Mouse (Mus musculus): ENCODE measurements around the gene Dera.
A peak's percentile ranks its signal among the peaks of the same experiment; 100 is the strongest.

Gene Dera

DNA sequence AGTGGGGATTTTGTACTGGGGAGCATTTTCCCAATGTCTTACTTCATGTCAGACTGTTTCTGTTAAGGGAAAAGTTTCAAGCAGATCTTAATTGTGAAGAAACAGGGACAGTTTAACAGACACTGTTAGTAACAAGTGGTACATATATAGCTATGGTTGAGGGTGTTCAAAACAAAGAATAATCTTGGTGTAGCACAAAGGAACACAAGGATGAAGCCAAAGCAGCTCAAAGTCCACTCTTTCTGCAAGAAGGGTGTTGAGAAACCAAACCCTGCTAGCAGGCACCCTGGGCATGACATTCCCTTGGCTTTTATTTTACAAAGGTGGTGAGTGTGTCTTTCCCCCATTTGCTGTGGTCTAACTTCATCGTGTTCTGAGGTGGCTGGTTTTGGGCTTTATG, 3.5 kb downstream of the Dera start:
- no peak for DNase-seq (ENCODE audit: low spot score)

DNA sequence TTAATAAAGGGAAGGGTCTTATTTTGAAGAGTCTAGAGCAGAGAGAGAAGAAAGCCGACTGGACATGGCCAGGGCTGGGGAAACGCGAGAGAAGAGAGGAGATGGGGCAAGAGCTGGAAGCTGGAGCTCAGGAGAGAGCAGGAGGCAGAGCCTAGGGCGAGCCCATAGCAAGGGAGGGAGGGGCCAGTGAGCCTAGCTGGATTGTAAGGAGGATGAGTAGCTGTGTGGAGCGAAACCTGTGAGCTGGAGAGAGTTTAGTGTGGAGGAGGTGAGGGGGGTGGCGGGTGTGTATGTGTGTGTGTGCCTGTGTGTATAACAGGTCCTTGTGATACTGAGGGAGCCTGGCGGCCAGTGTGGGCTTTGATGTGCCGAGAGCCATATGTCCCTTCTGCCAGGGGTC, 5.3 kb downstream of the Dera start:
- DNase-seq (ENCODE audit: low spot score) = peak; percentile 24

DNA sequence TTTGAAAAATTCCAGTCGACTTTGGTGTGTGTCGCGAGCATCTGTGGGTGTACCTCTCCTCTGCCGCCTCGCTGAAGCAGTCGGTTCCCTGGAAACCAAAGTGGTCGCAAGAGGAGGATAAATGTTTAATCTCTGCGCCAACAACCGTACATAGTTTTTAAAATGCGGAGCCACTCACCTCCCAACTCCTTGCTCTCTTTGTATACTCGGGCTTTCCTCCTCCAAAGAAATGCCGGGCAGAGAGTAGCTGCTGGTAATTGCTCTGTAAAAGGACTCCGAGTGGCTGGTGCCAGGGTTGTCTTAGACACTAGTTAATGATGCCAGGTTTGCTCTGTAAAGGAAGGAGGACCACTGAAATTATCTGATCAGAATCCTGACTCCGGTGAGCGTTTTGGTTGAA, 6.6 kb downstream of the Dera start:
- no peak for DNase-seq (ENCODE audit: low spot score)

DNA sequence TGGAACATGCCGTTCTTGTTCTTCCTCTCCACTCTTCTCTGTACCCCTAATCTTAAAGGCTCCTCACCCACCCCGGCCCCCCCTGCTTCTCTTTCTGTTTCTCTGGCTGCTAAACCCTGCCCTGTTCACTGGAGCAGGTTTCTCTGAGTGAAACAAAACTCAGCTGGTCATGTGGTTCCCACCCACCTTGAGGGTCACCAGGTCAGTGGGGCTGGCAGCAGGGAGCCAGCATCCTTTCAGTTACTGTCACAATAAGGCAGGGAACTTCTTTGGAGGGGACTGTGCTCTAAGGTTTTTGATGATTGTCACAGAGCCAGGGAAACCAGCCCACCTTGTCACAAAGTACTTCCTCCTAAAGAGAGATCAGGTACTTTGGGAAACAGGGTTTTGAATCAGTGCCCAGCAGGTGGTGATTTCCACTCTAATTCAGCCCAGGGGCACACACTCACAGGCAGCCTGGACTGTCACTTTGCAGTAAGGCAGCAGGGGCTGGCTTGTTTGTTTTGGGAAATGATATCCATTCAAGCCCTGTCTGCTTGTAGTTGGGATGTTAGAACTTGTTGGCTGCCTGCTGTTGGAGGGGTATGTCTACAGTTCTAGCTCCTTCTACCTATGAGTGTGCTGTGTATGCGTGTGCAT, 10.3 kb downstream of the Dera start:
- peak; percentile 62 for DNase-seq (ENCODE audit: low spot score)

DNA sequence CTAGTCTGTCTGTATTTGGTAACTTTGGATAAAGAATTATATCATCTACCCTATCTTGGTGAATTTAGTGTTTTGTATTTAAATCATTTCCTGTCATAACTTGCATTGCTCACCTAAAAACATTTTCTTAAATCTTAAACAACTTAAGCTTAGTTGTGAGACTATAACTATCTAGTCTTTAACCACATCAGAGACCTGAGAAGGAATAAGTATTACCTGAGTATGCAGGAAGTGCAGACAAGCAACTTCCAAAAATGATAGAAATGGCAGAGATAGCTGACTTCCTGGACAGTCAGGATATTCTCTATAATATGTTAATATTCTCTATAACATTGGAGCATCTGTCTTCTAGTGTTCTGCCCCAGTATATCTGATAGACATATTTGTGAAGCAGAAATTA, 11.8 kb downstream of the Dera start:
- no peak for DNase-seq (ENCODE audit: low spot score)

DNA sequence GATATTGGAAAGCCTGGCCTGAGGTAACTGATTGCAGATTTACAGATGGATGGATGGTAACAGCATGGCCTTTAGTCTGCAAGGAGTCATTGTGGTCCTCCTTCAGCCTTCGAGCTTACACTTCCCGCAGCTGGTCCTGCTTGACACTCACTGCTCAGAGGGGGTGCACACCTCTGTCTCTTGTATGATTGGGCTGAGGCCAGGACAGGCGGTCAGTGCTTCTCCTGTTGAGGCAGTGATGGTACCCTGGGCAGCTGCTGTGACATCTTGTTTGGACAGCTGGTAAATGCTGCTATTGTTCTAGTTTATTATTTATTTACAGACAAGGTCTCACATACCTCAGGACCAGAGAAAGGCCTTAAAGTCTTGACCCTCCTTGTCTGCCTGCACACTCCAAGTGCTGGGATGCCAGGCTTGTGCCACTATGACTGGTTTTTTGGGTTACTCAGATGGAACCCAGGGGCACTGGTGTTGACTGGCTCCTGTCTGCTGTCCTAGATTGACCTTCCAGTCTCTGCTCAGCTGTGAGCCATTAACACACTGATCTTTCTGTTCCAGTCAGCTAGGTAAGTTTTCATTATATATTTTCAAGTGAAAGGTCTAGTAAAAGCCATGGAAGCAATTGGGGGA, 17.4 kb downstream of the Dera start:
- no peak for DNase-seq (ENCODE audit: low spot score)

DNA sequence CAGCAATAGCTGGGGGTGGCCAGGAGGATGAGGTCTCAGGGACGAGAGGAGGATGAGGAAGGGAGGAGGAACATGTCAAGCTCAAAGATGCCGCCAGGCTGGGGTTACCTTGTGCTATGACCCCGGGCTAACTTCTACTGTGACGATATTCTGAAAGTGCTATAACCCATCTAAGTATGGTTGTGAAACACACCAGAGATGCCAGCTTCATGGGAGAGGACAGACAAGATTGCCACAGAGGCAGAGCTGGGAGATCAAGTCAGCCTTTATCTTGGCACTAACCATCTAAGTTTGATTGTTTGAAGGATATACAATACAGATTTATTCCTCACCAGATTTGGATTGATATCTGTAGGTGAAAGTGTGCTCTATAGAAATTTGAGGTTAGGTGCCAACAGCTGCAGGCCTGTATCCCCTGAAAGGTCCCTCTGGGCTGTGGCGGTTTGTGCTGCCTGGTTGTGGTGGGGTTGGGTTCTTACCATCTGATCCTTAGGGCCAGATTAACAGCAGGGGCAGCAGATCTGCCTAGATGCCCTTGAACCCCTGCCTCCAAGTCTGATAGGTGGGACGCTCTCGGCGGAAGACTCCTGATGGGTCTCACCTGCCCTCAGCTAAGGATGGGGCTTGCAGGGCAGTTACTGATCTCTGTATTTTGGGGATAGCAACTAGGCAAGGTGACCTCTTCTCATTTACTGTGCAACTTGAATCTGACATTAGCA, 18.7 kb downstream of the Dera start:
- DNase-seq (ENCODE audit: low spot score) = no peak

DNA sequence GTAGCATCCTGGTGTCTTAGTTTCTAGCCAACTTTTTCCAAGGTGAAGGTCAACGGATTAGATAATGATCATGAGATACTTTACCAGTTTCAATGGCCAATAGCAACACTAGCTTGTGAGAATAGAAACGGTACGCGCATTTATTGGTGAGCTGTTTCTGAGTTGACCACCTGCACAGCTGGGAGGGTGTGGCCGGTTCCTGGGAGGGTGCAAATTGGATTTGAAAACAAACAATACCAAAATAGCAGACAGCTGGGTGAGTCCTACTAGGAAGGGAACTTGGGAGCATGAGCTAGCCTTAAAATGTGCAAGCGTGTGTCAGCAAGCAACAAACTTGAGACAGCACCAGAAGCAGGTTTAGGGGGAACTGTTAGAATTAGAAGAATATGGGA, 19.3 kb downstream of the Dera start:
- DNase-seq (ENCODE audit: low spot score) = no peak

DNA sequence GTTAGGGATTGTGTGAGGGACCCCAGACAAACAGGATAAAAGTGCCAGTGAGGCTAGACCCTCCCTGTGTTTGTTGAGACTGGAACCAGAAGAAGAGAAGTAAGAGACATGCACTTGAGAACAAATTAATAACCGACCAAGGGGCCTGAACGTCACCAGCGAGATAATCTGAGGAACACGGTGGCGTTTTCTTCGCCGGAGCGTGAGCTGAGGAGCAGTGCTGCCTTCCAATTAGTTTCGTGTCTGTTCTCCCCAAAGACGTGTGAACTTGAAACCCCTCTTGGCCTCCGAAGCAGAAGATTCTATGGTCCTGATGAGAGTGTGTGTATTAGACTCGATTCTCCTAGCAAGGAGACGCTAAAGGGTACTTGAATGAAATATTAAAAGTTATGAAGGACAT, 19.8 kb downstream of the Dera start:
- no peak for DNase-seq (ENCODE audit: low spot score)

DNA sequence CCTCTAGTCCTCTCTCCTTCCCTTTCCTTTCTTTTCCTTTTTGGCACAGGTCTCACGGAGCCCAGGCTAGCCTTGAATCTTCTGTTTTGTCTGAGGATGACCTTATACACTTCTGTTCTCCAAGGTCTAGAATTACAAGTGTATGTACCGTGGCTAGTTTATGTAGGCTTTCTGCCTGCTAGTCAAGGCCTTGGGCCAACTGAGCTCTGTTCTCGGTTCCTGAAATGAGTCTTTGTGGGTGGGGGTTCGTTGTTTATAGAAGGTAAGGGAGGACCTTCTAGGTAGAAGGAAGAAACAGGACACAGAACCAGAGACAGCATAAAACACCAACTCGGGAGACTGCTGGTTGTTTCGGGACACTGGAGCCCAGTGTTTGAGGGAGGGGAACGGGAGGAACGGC, 20.8 kb downstream of the Dera start:
- DNase-seq (ENCODE audit: low spot score) = no peak

DNA sequence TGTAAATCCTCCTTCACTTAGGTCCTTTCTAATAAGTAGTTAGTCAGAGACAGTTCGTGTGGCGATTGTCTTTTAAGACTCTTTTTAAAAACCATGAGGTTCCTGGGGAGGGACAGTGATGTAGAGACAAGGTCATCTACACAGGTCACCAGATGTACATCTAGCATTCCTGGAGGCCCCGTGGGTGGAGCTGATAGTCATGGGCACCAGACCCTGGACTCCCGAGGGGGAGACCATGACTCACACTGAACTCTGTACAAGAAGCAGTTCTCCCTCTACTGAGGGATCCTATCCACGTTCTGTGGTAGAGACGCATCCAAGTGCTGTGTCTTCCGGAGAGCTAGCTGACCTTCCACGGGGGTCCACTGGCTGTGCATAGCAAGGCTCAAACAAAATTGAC, 22.6 kb downstream of the Dera start:
- DNase-seq (ENCODE audit: low spot score) = no peak

DNA sequence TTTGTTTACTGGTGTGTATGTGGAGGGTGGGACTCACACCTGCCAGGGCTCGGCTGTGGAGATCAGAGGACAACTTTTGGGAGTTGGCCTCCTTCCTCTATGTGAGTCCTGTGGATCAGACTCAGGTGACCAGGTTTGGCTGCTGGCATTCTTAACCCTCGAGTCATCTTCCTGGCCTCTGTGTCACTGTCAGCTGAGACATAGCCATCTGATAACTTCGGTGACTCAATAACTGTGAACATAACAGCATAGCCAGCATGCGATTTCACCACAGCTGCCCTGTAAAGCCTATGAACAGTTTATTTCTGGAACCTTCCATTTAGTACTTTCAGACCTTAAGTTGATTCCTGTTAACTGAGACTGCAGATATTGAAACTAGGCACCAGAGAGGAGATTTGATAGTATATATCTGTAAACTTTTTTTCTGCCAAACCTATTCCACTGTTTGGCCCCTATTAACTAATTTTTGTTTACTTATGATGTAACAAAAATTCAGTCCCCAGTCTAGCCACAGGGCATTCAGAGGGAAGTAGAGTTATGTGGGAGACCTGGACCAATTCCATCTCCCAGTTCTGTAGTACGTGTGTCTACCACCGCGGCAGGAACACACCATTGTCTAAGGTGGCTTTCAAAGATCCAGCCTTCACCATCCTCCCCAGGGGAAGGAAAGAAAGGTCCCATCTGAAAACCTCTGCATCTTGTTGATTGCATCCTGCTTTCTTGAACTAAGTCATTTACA, 29.7 kb downstream of the Dera start:
- DNase-seq (ENCODE audit: low spot score) = no peak

DNA sequence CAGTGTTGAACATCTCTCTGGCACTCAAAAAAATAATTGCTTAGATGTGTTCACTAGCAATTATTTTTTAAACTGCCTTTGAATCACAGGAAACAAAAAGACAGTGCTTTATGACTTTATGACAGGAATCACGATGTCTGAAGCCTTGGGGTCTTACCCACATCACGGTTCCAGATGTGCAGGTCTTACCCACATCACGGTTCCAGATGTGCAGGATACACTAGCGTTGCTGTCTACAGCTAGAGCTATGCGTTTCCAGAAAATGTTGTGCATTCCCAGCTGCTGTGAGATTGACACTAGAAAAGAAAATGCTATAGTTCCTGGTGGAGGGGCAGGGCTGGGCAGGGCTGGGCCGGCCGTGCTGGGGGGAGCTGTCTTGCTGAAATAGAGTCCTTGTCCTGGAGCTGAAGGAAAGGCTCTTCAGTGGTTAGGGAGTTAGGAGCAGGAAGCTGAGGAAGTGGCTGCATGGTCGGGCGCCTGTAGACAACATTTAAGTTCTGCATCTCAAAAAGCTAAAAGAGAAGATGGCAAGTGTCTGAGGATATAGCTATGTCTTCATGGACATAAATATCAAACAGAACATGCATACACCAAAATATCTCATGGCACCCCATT, 34.7 kb downstream of the Dera start:
- no peak for DNase-seq (ENCODE audit: low spot score)

DNA sequence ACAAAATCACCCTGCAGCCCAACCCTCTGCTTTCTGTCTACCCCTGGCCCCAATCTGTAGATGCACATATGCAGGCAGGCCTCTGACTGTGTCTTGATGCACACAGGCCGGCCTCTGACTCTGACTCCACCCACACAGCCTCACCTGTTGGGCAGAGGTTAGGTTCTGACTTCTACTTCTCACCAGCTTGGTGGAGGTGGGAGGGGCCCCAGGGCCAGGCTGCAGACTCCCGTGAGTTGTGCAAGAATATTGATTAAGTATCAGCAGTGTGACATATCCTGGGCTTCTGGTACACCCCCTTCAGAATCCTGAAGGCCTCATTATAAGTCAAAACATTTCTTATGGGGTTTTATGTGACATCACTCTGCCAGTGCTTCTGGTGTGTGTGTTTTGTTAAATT, 35.3 kb downstream of the Dera start:
- DNase-seq (ENCODE audit: low spot score) = no peak

DNA sequence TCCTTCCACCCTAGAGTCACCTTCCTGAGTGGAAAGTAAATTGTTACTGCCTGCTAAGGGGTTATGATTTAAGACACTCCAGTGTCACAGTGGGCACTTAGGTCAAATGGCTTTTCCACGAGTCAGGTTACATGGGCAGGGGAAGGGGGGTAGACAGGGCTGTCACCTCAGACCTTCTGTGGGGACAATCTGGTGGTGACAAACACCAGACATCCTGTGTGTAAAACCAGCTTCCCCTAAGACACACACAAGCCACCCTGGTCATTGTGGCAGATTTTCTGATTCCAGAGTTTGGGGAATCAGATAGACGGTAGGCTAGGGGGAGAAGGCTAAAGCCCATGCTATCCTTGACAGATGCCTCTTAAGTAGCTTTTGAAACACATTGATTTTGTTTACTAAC, 41.1 kb downstream of the Dera start:
- no peak for DNase-seq (ENCODE audit: low spot score)

DNA sequence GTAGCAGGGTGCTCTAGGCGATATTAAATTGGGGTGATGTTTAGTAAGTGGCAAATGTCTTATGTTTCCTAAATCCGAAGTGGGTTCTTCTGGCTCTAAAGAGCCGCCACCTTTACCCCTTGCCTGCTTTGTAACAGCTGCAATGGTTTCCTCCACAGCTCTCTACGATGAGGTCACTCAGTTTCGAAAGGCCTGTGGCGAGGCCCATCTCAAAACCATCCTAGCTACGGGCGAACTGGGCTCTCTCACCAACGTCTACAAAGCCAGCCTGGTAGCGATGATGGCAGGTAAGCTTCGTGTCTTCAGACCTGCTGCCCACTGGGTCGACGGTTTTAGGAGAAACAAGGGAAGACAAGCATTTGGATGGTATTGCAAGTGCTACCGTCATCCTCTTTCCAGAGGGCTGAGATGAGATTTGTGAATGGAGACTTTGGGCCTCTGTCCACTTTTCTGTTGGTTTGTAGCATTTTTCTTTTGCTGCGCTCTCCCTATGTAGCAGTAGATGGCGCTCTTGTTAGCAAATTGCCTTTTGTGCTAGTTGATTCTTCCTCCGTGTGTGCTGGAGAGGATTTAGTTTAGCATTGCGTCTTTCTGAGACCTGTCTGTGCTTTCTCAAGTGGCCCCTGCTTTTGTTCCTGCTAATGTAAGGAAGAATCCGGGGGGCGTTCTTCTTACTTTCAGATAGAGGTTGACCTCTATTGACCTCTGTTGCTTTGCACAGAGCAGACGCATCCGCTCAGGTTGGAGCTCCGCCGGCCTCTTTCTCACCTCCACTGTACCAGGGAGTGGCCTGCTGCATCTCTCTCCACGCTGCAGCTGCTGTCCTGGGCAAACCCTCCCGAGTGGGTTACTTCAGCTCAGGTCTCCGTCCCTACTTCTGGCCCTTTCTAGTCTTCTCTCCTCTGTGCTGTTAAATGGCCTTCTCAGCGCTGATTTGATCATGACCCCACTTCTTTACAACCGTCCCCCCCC, 42.5 kb downstream of the Dera start:
- peak; percentile 76 for DNase-seq (ENCODE audit: low spot score)

DNA sequence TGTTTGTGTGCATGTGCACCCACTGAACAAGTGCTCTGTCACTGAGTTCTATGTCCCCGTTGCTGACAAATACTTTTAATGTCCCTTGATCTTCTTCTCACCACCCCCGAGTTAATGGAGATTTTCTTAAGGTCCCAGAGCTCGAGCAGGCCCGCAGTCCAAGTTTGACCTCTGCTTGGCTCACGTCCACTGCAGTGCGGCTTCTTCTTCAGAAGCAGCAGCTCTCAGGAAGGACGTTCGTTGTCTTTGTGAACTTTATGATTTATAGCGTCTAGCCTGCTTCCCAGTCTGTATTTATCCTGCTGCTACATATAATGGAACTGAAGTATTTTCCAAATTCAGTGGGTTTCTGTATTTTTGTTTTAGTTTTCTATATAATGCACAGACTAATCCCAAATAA, 44.9 kb downstream of the Dera start:
- no peak for DNase-seq (ENCODE audit: low spot score)

DNA sequence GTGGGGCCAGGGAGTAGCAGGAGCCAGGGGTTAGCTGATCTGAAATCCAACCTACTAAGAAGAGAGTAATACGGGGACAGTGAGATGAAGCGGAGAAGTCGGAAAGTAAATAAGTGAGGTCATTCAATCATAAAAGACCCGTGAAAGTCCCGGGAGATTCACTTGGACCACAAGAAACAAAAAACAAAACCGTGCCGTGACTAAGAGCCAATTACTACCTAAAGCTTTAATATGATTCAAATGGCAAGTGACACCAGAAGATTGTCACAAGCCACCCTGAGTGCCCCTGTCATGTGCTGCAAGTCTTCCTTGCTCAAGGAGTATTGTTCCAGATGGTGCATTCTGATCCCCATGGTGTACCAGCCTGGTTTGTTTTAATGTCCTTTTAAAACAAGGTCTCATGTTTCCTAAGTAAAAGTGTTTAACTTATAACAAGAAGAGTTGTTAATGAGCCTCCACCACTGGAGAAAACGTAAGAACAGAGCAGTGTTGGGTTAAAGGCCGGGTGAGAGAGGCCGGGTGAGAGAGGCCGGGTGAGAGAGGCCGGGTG, 49.2 kb downstream of the Dera start:
- no peak for DNase-seq (ENCODE audit: low spot score)

DNA sequence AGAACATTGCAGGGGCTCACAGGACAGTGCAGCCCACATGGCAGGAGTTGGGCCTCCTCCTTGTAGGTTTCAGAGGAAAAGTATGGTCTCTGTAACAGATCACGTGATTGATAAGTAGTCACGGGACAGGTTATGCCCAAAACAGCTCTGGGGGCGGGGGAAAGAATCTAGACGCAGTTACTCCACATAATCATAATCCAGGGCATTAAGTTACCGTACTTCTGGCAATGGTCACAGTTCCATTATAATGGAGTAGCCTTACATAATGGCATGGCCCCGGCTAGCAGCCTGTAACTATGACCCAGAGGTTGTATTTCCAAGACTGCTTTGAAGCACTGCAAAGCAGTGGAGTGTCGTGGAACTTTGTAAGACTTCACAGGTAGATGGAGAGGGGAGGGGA, 49.8 kb downstream of the Dera start:
- no peak for DNase-seq (ENCODE audit: low spot score)

DNA sequence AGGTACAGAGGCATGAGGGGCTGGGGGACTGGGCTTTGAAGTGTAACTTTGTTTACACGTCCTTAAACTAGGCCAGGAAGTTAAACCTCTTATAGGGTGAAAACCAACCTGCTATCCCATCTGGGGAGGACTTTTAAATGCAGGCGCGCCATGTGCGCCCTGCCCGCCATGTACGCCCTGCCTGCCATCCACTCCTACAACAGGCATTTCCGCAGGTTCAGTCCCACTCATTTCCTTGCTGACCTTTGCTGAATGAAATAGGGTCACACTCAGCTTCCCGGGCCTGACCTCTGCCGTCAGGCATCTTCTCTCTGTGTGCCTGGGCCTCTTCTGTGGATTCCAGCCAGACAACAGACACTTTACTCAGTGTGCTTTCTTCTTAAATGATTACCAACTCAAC, 50.3 kb downstream of the Dera start:
- no peak for DNase-seq (ENCODE audit: low spot score)

DNA sequence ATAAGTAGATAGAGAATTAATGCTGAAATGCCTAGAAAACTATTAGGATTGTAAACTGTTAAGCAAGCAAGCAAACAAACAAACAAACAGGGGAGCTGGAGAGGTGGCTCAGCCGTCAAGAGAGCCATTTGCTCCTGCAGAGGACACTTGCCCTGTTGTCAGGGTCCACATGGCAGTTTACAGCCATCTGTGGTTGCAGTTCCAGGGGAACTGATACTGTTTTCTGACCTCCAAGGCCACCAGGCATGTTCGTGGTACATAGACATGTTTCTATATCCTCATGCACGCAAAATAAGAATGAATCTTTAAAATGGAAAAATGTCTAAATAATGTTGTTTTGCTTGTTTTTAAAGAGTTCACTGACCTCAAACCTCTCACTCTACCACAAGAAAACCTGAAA, 52.0 kb downstream of the Dera start:
- no peak for DNase-seq (ENCODE audit: low spot score)
